Mouse (Mus musculus) ES-E14 (cell line): ENCODE measurements at regions not wholly inside any gene's neighbourhood (a gene's known extent, or its start where the extent isn't known, plus 50 kb on each side); places are given as distances from the start of the nearest gene placed in this dataset.

Experiments
- CHD2 ChIP-seq: IDR thresholded peaks from 2 replicates; pipeline ENCODE4 v1.6.1; 2014; ENCODE audit warnings: mild to moderate bottlenecking, low read depth, low read length, inconsistent platforms
- HCFC1 ChIP-seq: IDR thresholded peaks from 2 replicates; pipeline ENCODE4 v1.6.1; 2012; ENCODE audit warnings: low read length, inconsistent platforms, borderline replicate concordance; ENCODE audit not compliant: insufficient read depth
- MAFK ChIP-seq: IDR thresholded peaks from 2 replicates; pipeline ENCODE4 v1.6.1; 2014; ENCODE audit warnings: mild to moderate bottlenecking, low read depth, low read length, inconsistent platforms; ENCODE audit not compliant: insufficient read depth
- ZNF384 ChIP-seq: IDR thresholded peaks from 2 replicates; pipeline ENCODE4 v1.6.1; 2012; ENCODE audit warnings: low read depth, low read length, inconsistent platforms

DNA sequence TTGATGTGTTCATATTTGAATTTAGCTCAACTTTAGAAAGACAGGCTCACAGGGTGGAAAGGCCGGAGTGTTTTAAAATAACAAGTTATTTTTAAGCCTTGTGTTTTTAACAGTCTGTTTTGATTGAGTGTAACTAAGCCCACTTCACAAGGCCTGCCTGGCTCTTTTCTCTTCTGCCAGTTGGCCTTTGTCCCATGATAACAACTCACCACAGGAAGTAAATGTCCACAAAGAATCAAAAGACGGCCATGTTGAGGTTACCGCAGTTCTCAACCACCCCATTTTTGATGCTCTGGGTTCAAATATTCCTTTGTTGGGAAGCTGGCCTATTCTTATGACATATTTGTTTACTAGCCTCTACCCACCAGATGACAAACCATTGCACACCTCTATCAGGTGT, 423.7 kb upstream of the Ercc4 start:
- TF ChIP-seq CHD2 (no peak), HCFC1 (no peak), ZNF384 (no peak), MAFK (no peak)
